Mouse (Mus musculus) ES-Bruce4 (cell line): ENCODE data around the gene Mgat5.

Source experiments
- CTCF ChIP-seq: IDR thresholded peaks from one replicate; pipeline ENCODE4 v1.8.1; 2011; ENCODE audit warnings: low read depth, low read length
- EP300 ChIP-seq: IDR thresholded peaks from 2 replicates; pipeline ENCODE4 v1.6.1; 2011; ENCODE audit warnings: low read depth, low read length; ENCODE audit not compliant: insufficient read depth

DNA sequence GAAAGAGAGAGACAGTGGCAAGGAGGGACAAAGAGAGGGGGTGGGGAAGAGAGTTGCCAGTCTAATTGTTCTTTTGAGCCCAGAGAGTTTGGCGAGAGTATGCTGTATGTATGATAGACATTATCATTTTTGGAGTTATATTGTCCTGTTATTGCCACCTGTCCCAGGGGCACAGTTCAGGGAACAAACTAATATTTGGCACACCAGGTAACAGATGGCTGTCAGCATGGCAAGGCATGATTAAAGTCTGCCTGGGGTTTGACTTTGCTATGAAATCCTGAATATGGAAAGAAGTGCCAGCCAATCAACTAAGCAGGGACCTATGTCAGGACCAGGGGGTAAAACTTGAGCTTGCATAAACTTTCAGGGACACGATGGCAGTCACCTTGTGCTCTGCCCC is 195.4 kb downstream of the Mgat5 start:
- TF ChIP-seq CTCF = no peak
- no peak for TF ChIP-seq EP300
